Mouse (Mus musculus) midbrain, embryonic 13.5 days (tissue): ENCODE measurements around the gene Tsn. TPM values are rescaled to one million over a fixed set of nuclear protein-coding genes. Genes with fewer than 3 reads are reported as not detected.

ENCODE experiments used
- ATAC-seq: fragments of 200-750 bp; cut with Nextera tagmentation; 2 replicates; pipeline ENCODE4 v1.8.0; 2017; ENCODE audit warnings: mild to moderate bottlenecking, moderate TSS enrichment, moderate library complexity
- H3K27ac ChIP-seq: fragments of 300-500 bp; sonication (generic); 2 replicates; pipeline ENCODE4 v1.5.1; 2015; ENCODE audit warnings: inconsistent platforms, mild to moderate bottlenecking, moderate library complexity
- H3K27me3 ChIP-seq: fragments of 300-500 bp; sonication (generic); 2 replicates; pipeline ENCODE4 v1.6.1; 2015; ENCODE audit warnings: mild to moderate bottlenecking, inconsistent platforms
- H3K36me3 ChIP-seq: fragments of 300-500 bp; sonication (generic); 2 replicates; pipeline ENCODE4 v1.6.1; 2015; ENCODE audit warnings: mild to moderate bottlenecking, inconsistent platforms
- H3K4me1 ChIP-seq: fragments of 300-500 bp; sonication (generic); replicated peaks from 2 replicates; pipeline ENCODE4 v1.6.1; 2015; ENCODE audit warnings: inconsistent platforms
- H3K4me2 ChIP-seq: fragments of 300-500 bp; sonication (generic); replicated peaks from 2 replicates; pipeline ENCODE4 v1.6.1; 2015; ENCODE audit warnings: moderate library complexity, mild to moderate bottlenecking, inconsistent platforms
- H3K4me3 ChIP-seq: fragments of 300-500 bp; sonication (generic); replicated peaks from 2 replicates; pipeline ENCODE4 v1.5.1; 2015; ENCODE audit warnings: mild to moderate bottlenecking, inconsistent platforms
- H3K9ac ChIP-seq: fragments of 300-500 bp; sonication (generic); replicated peaks from 2 replicates; pipeline ENCODE4 v1.6.1; 2015; ENCODE audit warnings: mild to moderate bottlenecking, inconsistent platforms
- H3K9me3 ChIP-seq: fragments of 300-500 bp; sonication (generic); 2 replicates; pipeline ENCODE4 v1.6.1; 2016; ENCODE audit warnings: mild to moderate bottlenecking, inconsistent platforms
- WGBS: fragments of 180-500 bp; shearing (Covaris S2); methylation state at CpG from one replicate; pipeline ENCODE4 v1.1.7; 2015; 5-methylcytosine and 5-hydroxymethylcytosine counted together
- polyA plus RNA-seq: library from polyadenylated mRNA; unstranded; fragments of >200 nt; fragmentation: Nextera tagmentation; extraction: Ambion mirVana; gene quantifications from 2 replicates; pipeline ENCODE4 v1.2.1, GENCODE M21; 2015

The Tsn gene
- polyA plus RNA-seq, 1 experiment from 2014 or later = 441 TPM

GRCm38 (mm10) chr1:118297719-118298118 is 13.8 kb downstream of the Tsn start:
- ATAC-seq = no peak
- no peaks in the 10 kb centered on the region for H3K9me3 ChIP-seq
- H3K9ac ChIP-seq = no peak overlapping the region
- no peak overlapping the region for H3K4me2 ChIP-seq
- no peak overlapping the region for H3K27ac ChIP-seq
- no peaks in the 10 kb centered on the region for H3K4me1 ChIP-seq
- H3K4me3 ChIP-seq = no peak overlapping the region
- H3K36me3 ChIP-seq = peaks cover 83% of the 10 kb centered on the region
- no peaks in the 10 kb centered on the region for H3K27me3 ChIP-seq
- 92% methylated on average over 2 of the region's 2 CpGs for WGBS

- no peaks in the 10 kb centered on the region for H3K9me3 ChIP-seq
- no peaks in the 10 kb centered on the region for H3K27me3 ChIP-seq
- H3K4me3 ChIP-seq = no peak overlapping the region
- H3K36me3 ChIP-seq = peaks cover 73% of the 10 kb centered on the region
- no peak overlapping the region for H3K27ac ChIP-seq
- 89% methylated on average over 3 of the region's 3 CpGs for WGBS
- H3K4me2 ChIP-seq = no peak overlapping the region
- no peak overlapping the region for H3K9ac ChIP-seq
- no peak for ATAC-seq
- H3K4me1 ChIP-seq = no peaks in the 10 kb centered on the region
Observed at GRCm38 (mm10) chr1:118296673-118297072, 14.9 kb downstream of the Tsn start.

- Histone ChIP-seq H3K27me3 (no peaks in the 10 kb centered on the region), H3K36me3 (peaks cover 54% of the 10 kb centered on the region), H3K9me3 (no peaks in the 10 kb centered on the region), H3K4me3 (no peak overlapping the region), H3K27ac (peak overlapping the region; percentile 40; the same call in 1 of the 2 replicates), H3K4me1 (no peaks in the 10 kb centered on the region), H3K4me2 (no peak overlapping the region), H3K9ac (no peak overlapping the region)
- 75% methylated on average over 5 of the region's 5 CpGs for WGBS
- peak; percentile 22; the same call in 1 of the 2 replicates for ATAC-seq
Observed at GRCm38 (mm10) chr1:118294826-118295225, 16.7 kb downstream of the Tsn start.

- WGBS = 99% methylated on average over 3 of the region's 3 CpGs
- H3K9ac ChIP-seq = no peak overlapping the region
Observed at GRCm38 (mm10) chr1:118294192-118294591, 17.3 kb downstream of the Tsn start.

GRCm38 (mm10) chr1:118292291-118292690 is 19.2 kb downstream of the Tsn start:
- Histone ChIP-seq H3K27me3 (no peaks in the 10 kb centered on the region), H3K27ac (no peak overlapping the region), H3K4me2 (no peak overlapping the region), H3K9me3 (no peaks in the 10 kb centered on the region), H3K36me3 (peaks cover 29% of the 10 kb centered on the region), H3K4me1 (no peaks in the 10 kb centered on the region), H3K9ac (no peak overlapping the region), H3K4me3 (no peak overlapping the region)
- no peak for ATAC-seq
- WGBS = 91% methylated on average over 4 of the region's 4 CpGs

More at GRCm38 (mm10) chr1:118294192-118294591, 17.3 kb downstream of the Tsn start:
- peak; percentile 24; the same call in 1 of the 2 replicates for ATAC-seq
- H3K4me1 ChIP-seq = no peaks in the 10 kb centered on the region
- no peak overlapping the region for H3K27ac ChIP-seq
- no peak overlapping the region for H3K4me2 ChIP-seq
- no peak overlapping the region for H3K4me3 ChIP-seq
- no peaks in the 10 kb centered on the region for H3K9me3 ChIP-seq
- no peaks in the 10 kb centered on the region for H3K27me3 ChIP-seq
- H3K36me3 ChIP-seq = peaks cover 48% of the 10 kb centered on the region

GRCm38 (mm10) chr1:118275139-118275538 is 36.4 kb downstream of the Tsn start:
- H3K9me3 ChIP-seq = no peaks in the 10 kb centered on the region
- ATAC-seq = peak; percentile 62; the same call in 1 of the 2 replicates
- H3K27ac ChIP-seq = no peak overlapping the region
- H3K36me3 ChIP-seq = no peaks in the 10 kb centered on the region
- no peaks in the 10 kb centered on the region for H3K4me1 ChIP-seq
- no peak overlapping the region for H3K4me2 ChIP-seq
- no peak overlapping the region for H3K9ac ChIP-seq
- no peak overlapping the region for H3K4me3 ChIP-seq
- 11% methylated on average over 2 of the region's 2 CpGs for WGBS
- H3K27me3 ChIP-seq = no peaks in the 10 kb centered on the region

GRCm38 (mm10) chr1:118251931-118252330 is 59.6 kb downstream of the Tsn start:
- Histone ChIP-seq H3K9me3 (no peaks in the 10 kb centered on the region), H3K36me3 (no peaks in the 10 kb centered on the region), H3K27ac (no peak overlapping the region), H3K4me2 (no peak overlapping the region), H3K4me3 (no peak overlapping the region), H3K4me1 (no peaks in the 10 kb centered on the region), H3K27me3 (no peaks in the 10 kb centered on the region), H3K9ac (no peak overlapping the region)
- WGBS = 60% methylated on average over 2 of the region's 2 CpGs
- ATAC-seq = no peak

Other genes with a start within 250 kb of the Tsn start
- 0.32 and 0.43 TPM in 2 replicates for gene Gm29106, start 135.2 kb downstream of the Tsn start, polyA plus RNA-seq
- gene Nifk, start 10.1 kb upstream of the Tsn start, polyA plus RNA-seq = 70.4 and 75.6 TPM in 2 replicates
- 138 and 146 TPM in 2 replicates for gene Clasp1, start 77.3 kb upstream of the Tsn start, polyA plus RNA-seq